Mouse (Mus musculus) B cell, adult (primary cell): Measurements from ENCODE around the gene Tmem106a. TPM values are rescaled to one million over a fixed set of nuclear protein-coding genes. Genes with fewer than 3 reads are reported as not detected.

ENCODE experiments used
- total RNA-seq: library from RNA; stranded (reverse); gene quantifications from 4 replicates; pipeline ENCODE4 v1.2.4, GENCODE M21; 2023; ENCODE audit not compliant: inconsistent age

Tmem106a gene
- 4.3 to 5.8 TPM (median 5.2 TPM) in 4 replicates for total RNA-seq

GRCm38 (mm10) chr11:101582054-101583035 lies at the start of gene Tmem106a:
Gene Tmem106a, plus strand, starts transcription at chr11:101582242.

GRCm38 (mm10) chr11:101551751-101552475 lies 30.1 kb upstream of the Tmem106a start, which contains the start of the genes Brca1 and Nbr1:
Gene Brca1, minus strand, starts transcription at chr11:101551955.
Gene Nbr1, plus strand, starts transcription at chr11:101552149.

GRCm38 (mm10) chr11:101599156-101599555 lies 17.1 kb downstream of the Tmem106a start, which contains the start of gene Gm11634:
Gene Gm11634, minus strand, starts transcription at chr11:101599256.

GRCm38 (mm10) chr11:101626995-101627856 lies 45.2 kb downstream of the Tmem106a start, which contains the start of gene Rdm1:
Gene Rdm1, plus strand, starts transcription at chr11:101627195.

Other genes starting within 250 kb of the Tmem106a start
- not detected in 4 replicates for gene G6pc, start 214.7 kb upstream of the Tmem106a start, total RNA-seq
- 18.5 to 27.4 TPM (median 26.4 TPM) in 4 replicates for gene Aarsd1, start 164.6 kb upstream of the Tmem106a start, total RNA-seq
- gene Gm27029, start 157.4 kb upstream of the Tmem106a start, total RNA-seq = 0.87 to 3.1 TPM (median 1.6 TPM) in 4 replicates
- gene Rundc1, start 157.2 kb upstream of the Tmem106a start, total RNA-seq = 20.8 to 21.4 TPM (median 20.9 TPM) in 4 replicates
- 1.7 to 2.7 TPM (median 2.0 TPM) in 4 replicates for gene Ptges3l, start 156.9 kb upstream of the Tmem106a start, total RNA-seq
- 98.0 to 135 TPM (median 128 TPM) in 4 replicates for gene Rpl27, start 139.9 kb upstream of the Tmem106a start, total RNA-seq
- gene Ifi35, start 133.8 kb upstream of the Tmem106a start, total RNA-seq = 63.1 to 83.1 TPM (median 74.7 TPM) in 4 replicates
- 0.87 to 1.5 TPM (median 1.0 TPM) in 4 replicates for gene Rnd2, start 117.2 kb upstream of the Tmem106a start, total RNA-seq
- 13.4 to 20.3 TPM (median 15.6 TPM) in 4 replicates for gene Vat1, start 116.0 kb upstream of the Tmem106a start, total RNA-seq
- 5.5 to 9.9 TPM (median 7.5 TPM) in 4 replicates for gene Brca1, start 30.3 kb upstream of the Tmem106a start, total RNA-seq
- 124 to 157 TPM (median 143 TPM) in 4 replicates for gene Nbr1, start 30.1 kb upstream of the Tmem106a start, total RNA-seq
- gene Gm11634, start 17.0 kb downstream of the Tmem106a start, total RNA-seq = not detected in 4 replicates
- 42.9 to 60.2 TPM (median 48.0 TPM) in 4 replicates for gene Rdm1, start 45.0 kb downstream of the Tmem106a start, total RNA-seq
- gene Arl4d, start 83.3 kb downstream of the Tmem106a start, total RNA-seq = 1.7 to 2.8 TPM (median 2.2 TPM) in 4 replicates
- 75.8 to 87.1 TPM (median 80.4 TPM) in 4 replicates for gene Dhx8, start 150.7 kb downstream of the Tmem106a start, total RNA-seq
- not detected in 4 replicates for gene Etv4, start 203.1 kb downstream of the Tmem106a start, total RNA-seq